Mouse (Mus musculus) macrophage (primary cell): ENCODE measurements around the gene Gapdh. TPM values are rescaled to one million over a fixed set of nuclear protein-coding genes. Genes with fewer than 3 reads are reported as not detected.

ENCODE experiments used
- H3K27ac ChIP-seq: fragments of 350-480 bp; formaldehyde crosslinking; 2 replicates; pipeline ENCODE4 v1.9.0; 2021
- H3K36me3 ChIP-seq: fragments of 350-480 bp; formaldehyde crosslinking; 2 replicates; pipeline ENCODE4 v1.9.0; 2021; ENCODE audit errors: inconsistent target
- H3K4me3 ChIP-seq: fragments of 350-480 bp; formaldehyde crosslinking; 2 replicates; pipeline ENCODE4 v1.9.0; 2021; ENCODE audit errors: inconsistent target
- H3K79me2 ChIP-seq: fragments of 350-480 bp; formaldehyde crosslinking; 2 replicates; pipeline ENCODE4 v1.9.0; 2021; ENCODE audit errors: inconsistent target
- WGBS: methylation state at CpG from one replicate; pipeline ENCODE4 v1.1.7; 2026; ENCODE audit warnings: inconsistent platforms; ENCODE audit not compliant: missing documents; 5-methylcytosine and 5-hydroxymethylcytosine counted together
- polyA plus RNA-seq: library from polyadenylated mRNA; stranded (reverse); fragments of 250-400 nt; gene quantifications from 3 replicates; pipeline ENCODE4 v1.2.4, GENCODE M21; 2018; ENCODE audit warnings: inconsistent platforms
- total RNA-seq, 78 experiments: library from RNA; depleted of rRNA; stranded (reverse); fragments of 250-400 nt; gene quantifications; 1 replicate in 9 of 78; 2 replicates in 24 of 78; 3 replicates in 43 of 78; 4 replicates in 2 of 78; pipeline ENCODE4 v1.2.4; 2018; ENCODE audit warnings: inconsistent platforms in 56 of 78

The Gapdh gene
- 100 to 1,000 TPM in 11 of 26 experiments, 10 to 100 TPM in 15; 34.0 to 280 (median 71.8) TPM for total RNA-seq (2018; cell fraction: chromatin; rRNA removed)
- total RNA-seq (2018; cell fraction: cytosol; rRNA removed): 1,000 to 10,000 TPM in 24 of 26 experiments, 100 to 1,000 TPM in 2; 974 to 1,591 (median 1,191) TPM
- total RNA-seq (2018; cell fraction: nucleus; rRNA removed): 100 to 1,000 TPM; 129 to 513 (median 255) TPM
- 1,249 to 2,484 TPM (median 2,323 TPM) in 3 replicates for polyA plus RNA-seq

DNA sequence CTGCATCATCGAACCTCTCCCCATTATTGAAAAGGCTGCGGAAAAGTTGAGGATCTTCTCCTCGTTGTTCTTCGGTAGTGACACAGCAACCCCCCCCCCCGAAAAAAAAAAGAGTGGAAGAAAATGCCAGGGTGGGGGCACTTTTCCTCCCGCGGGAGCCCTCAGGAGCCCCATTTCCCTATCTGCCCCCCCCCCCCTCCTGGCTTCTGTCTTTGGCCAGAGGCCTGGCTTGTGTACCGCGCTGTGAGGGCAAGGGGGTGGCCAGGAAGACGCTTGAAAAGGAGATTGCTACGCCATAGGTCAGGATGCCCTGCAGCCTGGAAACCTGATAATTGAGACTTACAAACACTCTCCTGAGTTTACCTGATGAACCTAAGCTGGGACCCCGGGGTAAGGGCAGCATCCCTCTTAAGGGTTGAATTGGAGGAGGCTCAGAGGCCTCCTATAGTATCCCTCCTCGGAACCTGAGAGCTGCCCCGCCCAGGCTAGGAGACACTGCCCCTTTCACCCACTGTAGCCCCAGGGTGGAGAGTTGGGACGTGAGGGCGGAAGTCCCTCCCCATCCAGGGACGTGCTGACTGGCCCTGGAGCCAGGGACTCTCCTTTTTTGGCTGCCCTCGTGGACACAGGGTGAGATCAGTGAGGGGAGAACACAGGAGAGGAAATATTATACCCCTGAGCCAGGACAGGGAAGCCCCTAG, at the start of gene Gapdh:
Gene Gapdh (minus strand): TSS at position 417 of the 701 bp plus-strand sequence.
- Histone ChIP-seq H3K27ac (peak within 1 kb of the TSS; percentile 96), H3K79me2 (peaks cover 30% of the 10 kb centered on the region), H3K4me3 (peak within 1 kb of the TSS; percentile 68), H3K36me3 (peaks cover 4% of the 10 kb centered on the region; the same call in 1 of the 2 replicates)
- under 1% methylated on average over 17 of the region's 18 CpGs for WGBS

DNA sequence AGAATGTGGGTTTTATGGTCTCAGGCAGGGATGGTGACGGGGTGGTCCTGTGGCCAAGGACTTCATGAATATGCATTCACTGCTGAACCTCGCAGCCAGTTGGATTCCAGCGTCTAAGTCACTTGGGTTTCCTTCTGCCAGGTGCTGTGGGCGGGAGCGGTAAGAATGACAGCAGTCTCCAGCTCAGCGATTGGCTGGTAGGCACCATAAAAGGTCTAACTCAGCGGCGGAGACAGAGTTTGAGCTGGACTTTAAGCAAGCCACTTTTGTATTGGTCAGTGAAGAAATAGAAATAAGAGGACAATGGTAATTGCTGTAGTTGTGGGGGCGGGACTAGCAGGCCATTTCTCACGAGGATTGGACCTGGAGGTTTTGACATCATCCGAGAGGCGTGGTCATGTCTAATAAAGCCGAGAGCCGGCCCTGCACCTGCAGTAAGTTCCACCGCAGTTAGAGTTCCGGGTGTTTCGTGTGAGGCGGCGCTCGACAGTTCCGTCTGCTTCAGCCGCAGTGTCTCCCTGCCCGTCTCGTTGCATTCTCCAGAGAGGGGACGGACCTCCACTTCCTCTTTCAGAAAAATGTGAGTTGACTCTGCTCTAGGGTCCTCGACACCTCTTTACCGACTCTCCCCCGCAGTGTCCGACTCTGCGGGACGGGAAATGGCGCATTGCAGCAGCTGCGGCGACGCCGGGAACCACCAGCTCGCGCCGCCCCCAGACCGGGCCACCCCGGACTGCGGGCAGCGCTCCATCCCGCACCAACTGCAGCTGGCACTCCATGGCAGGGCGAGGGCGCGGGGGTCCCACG, 49.1 kb upstream of the Gapdh start, which contains the start of gene Vamp1:
Gene Vamp1 (plus strand): TSS at position 404 of the 807 bp plus-strand sequence.
- H3K79me2 ChIP-seq: peaks cover 16% of the 10 kb centered on the region; the same call in 1 of the 2 replicates
- H3K36me3 ChIP-seq: 0 out of 2 replicates have a peak, but pooled peaks cover 2% of the 10 kb centered on the region
- 1% methylated on average over 48 of the region's 48 CpGs for WGBS
- peak within 1 kb of the TSS; percentile 59 for H3K4me3 ChIP-seq
- H3K27ac ChIP-seq: peak within 1 kb of the TSS; percentile 44

DNA sequence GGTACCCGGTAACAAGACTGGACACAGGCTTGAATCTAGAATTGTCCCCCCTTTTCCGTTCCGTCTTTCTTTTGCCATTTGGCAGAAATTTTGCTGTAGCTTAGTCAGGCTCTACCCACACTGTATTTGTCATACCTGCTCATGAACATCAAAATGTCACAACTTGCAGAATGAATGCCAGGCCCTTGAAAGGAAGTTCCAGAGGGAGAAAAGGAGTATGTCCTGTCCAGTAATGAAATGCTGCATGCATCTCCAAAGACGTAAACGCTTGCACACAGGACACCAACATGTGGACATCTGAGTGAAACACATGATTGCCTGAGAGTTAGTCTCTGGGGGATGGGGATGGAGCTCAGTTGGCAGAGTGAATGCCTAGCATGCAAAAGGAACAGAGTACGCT, 47.4 kb upstream of the Gapdh start:
- Histone ChIP-seq H3K4me3 (no peak overlapping the region), H3K27ac (no peak overlapping the region), H3K36me3 (no peaks in the 10 kb centered on the region), H3K79me2 (peaks cover 16% of the 10 kb centered on the region; the same call in 1 of the 2 replicates)
- 89% methylated on average over 6 of the region's 6 CpGs for WGBS

DNA sequence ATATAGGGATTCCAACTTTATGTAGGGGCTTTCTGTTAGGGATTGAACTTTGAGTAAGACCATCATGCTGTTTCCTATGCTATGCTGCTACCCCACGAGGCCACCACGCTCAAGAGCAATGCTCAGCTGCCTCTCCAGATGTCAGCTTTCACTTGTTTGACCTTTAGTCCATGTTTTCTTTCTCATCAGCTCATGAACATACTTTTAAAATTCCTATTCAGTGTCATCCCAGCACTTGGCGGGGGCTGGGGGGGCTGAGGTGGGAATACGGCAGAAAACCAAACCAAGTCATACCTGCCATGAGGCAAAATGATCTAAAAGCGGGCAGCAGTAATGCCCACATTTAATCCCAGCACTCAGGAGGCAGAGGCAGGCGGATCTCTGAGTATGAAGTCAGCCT, 46.9 kb upstream of the Gapdh start:
- 90% methylated on average over 6 of the region's 6 CpGs for WGBS
- Histone ChIP-seq H3K4me3 (no peak overlapping the region), H3K79me2 (peaks cover 16% of the 10 kb centered on the region; the same call in 1 of the 2 replicates), H3K27ac (no peak overlapping the region), H3K36me3 (no peaks in the 10 kb centered on the region)

DNA sequence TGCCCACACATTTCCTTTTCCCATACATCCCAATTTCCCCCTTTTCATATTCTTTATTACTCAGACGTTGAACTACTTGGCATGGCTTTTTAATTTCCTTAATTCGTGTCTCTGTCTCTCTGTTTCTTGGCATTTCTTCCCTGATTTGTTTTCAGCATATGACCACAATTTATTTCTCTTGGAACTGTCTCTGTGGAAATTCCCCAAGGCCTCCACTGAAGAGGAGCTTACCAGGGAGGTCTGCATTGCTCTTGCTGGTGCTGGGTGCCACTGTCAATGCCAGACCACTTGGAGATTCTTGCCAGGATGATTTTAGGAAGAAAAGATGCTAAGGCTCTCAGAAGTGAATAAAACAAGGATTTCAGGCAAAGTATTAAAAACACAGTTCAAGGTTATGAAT, 46.4 kb upstream of the Gapdh start:
- Histone ChIP-seq H3K36me3 (no peaks in the 10 kb centered on the region), H3K27ac (no peak overlapping the region), H3K79me2 (peaks cover 16% of the 10 kb centered on the region; the same call in 1 of the 2 replicates), H3K4me3 (no peak overlapping the region)
- WGBS: 21% methylated on average over 2 of the region's 2 CpGs

DNA sequence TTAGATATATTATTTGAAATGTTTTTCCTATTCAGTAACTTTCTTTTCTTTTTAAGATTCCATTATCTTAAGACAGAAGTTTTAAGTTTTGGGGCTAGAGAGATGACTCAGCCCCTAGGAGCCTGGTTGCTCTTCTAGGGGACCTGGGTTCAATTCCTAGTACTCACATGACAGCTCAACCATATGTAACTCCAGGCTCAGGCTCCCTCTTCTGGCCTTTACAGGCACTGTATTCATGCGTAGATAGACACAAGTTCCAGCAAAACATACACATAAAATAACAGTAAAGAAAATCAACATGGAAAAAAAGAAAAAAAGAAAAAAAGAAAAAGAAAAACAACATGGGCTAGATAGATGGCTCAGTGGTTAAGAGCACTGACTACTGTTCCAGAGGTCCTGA, 44.2 kb upstream of the Gapdh start:
- Histone ChIP-seq H3K27ac (no peak overlapping the region), H3K36me3 (no peaks in the 10 kb centered on the region), H3K79me2 (no peaks in the 10 kb centered on the region), H3K4me3 (no peak overlapping the region)
- WGBS: 100% methylated on average over 1 of the region's 1 CpGs

DNA sequence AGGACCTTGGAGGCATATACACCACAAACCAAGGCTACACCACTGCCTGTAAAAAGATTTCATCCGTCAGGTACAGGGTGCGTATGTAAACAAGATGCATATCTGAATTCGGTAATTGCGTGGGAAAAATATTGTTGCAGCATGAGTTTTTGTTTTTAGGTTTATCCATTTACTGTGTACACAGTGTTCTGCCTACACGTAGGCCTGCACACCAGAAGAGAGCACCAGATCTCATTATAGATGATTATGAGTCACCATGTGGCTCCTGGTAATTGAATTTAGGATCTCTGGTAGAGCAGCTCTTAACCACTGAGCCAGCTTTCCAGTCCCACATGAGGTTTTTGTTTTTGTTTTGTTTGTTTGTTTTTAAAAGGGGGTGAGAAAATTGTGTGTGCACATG, 30.9 kb upstream of the Gapdh start:
- Histone ChIP-seq H3K4me3 (no peak overlapping the region), H3K27ac (no peak overlapping the region), H3K79me2 (peaks cover 14% of the 10 kb centered on the region), H3K36me3 (peaks cover 8% of the 10 kb centered on the region; the same call in 1 of the 2 replicates)
- WGBS: 91% methylated on average over 4 of the region's 5 CpGs

DNA sequence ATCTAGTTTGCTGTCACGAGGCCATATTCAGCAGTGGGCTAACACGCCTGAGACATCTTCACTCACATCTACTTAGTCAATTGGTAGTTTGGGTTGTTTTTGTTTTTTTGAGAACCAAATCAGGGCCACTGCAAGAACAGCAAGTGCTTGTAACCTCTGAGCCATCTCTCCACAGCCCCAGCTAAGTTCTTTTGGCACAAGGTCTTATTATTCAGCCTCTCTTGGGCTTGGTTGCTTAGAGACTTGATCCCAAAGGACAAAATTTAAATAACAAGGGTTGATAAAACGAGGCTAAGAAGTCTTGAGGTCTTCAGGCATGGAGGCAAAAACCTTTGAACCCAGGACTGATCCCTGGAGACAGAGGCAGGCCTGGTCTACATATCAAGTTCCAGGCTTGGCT, 30.0 kb upstream of the Gapdh start:
- H3K4me3 ChIP-seq: no peak overlapping the region
- peaks cover 8% of the 10 kb centered on the region; the same call in 1 of the 2 replicates for H3K36me3 ChIP-seq
- WGBS: 86% methylated on average over 3 of the region's 3 CpGs
- H3K27ac ChIP-seq: no peak overlapping the region
- H3K79me2 ChIP-seq: peaks cover 15% of the 10 kb centered on the region

DNA sequence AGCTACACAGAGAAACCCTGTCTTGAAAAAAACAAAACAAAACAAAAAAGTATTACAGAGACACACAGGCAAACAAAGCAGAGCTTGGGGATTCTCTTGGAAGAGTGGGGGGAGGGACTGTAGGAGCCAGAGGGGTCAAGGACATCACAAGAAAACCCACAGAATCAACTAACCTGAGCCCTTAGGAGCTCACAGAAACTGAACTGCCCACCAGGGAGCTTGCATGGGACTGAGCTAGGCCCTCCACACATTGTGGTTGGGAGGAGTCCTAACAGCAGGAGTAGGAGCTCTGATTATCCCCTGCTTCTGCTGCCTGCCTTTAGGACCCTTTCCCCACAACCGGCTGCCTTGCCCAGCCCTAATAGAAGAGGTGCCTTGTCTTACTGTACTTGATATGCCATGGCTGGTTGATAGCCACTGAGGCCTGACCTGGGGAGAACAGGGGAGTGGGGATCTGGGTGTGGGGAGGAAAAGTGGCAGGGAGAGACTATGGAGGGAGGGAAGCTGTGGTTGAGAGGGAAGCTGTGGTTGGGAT, 29.3 kb upstream of the Gapdh start:
- Histone ChIP-seq H3K4me3 (no peak overlapping the region), H3K36me3 (peaks cover 8% of the 10 kb centered on the region; the same call in 1 of the 2 replicates), H3K27ac (no peak overlapping the region), H3K79me2 (peaks cover 22% of the 10 kb centered on the region)
- WGBS: 86% methylated on average over 1 of the region's 1 CpGs

DNA sequence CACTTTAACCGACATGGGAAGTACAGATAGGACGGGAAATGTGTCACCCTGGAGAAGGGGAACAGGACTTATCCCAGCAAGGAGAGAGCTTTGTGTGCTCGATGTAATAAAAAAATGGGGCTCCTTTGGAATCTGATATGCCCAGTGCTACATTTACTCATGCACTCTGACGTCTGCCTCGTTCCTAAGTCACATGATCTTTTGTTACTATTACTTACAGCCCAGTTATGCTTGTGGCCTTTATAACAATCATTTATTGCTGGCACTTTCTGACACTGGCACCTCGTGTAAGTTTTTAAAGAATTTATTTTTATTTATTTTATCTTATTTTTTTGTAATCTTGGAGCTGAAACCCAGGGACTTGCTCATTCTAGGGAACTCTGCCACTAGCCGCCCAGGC, 27.1 kb upstream of the Gapdh start:
- Histone ChIP-seq H3K27ac (peak overlapping the region; percentile 4), H3K36me3 (peaks cover 8% of the 10 kb centered on the region; the same call in 1 of the 2 replicates), H3K79me2 (peaks cover 44% of the 10 kb centered on the region), H3K4me3 (peak overlapping the region; percentile 91; the same call in 1 of the 2 replicates)
- 48% methylated on average over 6 of the region's 7 CpGs for WGBS

DNA sequence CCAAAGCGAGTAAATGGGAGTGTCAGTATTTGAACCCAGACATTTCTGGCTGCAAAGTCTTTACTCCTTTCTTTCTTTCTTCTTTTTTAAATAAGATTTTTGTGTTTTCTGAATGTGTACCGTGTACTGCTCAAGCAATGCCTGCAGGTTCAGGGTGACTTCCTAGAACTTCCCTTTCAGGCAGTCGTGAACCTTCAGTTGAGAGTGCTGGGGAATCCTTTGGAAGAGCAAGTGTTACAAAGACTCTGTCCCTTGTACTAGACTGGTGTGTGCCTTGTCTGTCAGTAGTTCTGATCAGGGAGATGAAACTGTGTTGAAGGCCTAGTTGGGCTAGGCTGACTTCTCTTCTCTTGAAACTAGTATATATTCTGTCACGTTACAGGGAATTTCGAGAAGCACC, 26.6 kb upstream of the Gapdh start:
- 30% methylated on average over 5 of the region's 5 CpGs for WGBS
- peaks cover 8% of the 10 kb centered on the region; the same call in 1 of the 2 replicates for H3K36me3 ChIP-seq
- H3K79me2 ChIP-seq: peaks cover 49% of the 10 kb centered on the region
- H3K27ac ChIP-seq: peak overlapping the region; percentile 94
- H3K4me3 ChIP-seq: peak overlapping the region; percentile 91

DNA sequence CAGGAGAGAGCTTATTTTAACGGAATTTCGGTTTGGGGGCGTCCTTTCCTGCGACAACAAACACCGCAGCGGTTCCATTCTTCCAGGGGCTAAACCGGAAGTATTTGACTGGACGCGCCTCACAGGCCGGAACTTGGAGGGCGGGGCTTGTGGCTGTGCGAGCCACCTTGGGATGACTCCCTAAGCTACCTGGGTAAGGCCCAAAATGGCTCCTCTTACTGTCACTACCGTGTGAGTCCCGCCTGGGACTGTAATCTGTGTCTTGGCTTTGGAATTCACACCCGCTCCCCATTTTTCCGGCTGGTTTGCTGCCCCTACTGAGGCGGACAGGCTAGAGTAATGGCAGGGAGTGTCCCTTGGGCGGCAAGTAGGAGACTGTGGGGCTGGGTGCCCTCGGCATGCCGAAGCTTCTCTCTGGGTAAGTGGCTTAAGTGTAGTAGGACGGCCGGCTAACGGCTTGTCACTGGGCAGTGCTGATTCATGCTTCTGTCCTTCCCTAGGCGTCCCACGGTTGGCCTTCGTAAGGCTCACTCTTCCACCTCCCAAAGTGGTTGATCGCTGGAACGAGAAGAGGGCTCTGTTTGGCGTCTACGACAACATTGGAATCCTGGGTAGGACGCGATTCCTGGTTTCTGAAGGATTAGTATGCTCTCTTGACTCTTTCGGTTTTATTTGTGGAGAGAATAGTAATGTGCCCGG, 25.9 kb upstream of the Gapdh start:
- Histone ChIP-seq H3K4me3 (peak overlapping the region; percentile 91), H3K36me3 (peaks cover 8% of the 10 kb centered on the region; the same call in 1 of the 2 replicates), H3K27ac (peak overlapping the region; percentile 94), H3K79me2 (peaks cover 56% of the 10 kb centered on the region)
- under 1% methylated on average over 32 of the region's 34 CpGs for WGBS

DNA sequence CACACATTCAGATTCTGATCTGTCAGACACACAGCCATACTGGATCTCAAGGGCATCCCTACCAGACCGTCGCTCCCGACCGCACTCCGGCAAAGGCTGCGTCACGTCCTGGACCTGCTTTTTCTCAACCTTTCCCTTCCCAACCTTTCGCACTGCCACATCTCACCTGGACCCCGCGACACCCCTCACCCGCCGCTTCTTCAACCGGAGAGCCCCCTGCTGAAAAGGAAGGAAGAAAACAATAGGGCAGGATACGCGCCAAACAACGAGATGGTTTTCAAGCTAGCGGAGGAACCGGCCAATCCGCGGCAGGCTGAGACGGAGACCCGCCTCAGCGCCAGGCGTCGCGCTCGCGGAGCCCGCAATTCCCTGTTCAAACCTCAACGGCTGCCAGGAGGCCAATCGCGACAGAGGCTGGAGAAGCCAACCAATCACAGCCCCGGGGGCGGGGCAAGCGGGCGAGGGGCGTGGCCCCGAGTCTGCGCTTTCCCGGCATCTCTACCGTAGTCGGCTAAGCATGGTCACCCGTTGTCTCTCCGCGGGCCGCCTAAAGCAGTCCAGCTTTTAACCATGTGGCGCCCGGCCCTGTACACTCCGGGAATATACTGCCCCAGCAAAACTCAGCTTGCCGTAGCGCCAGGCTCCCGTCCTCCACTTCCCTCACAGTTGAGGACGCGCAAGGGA, 25.2 kb upstream of the Gapdh start, which contains the start of the genes Ncapd2 and Mrpl51:
Gene Ncapd2 (minus strand): TSS at position 370 of the 684 bp plus-strand sequence.
Gene Mrpl51 (plus strand): TSS at position 470 of the 684 bp plus-strand sequence.
- Histone ChIP-seq H3K4me3 (peak within 1 kb of the TSS; percentile 91), H3K27ac (peak within 1 kb of the TSS; percentile 94), H3K79me2 (peaks cover 60% of the 10 kb centered on the region), H3K36me3 (peaks cover 8% of the 10 kb centered on the region; the same call in 1 of the 2 replicates)
- 4% methylated on average over 44 of the region's 54 CpGs for WGBS
